Mouse (Mus musculus) limb, embryonic 10.5 days (tissue): ENCODE results near the gene Krtap9-3. TPM values are rescaled to one million over a fixed set of nuclear protein-coding genes. Genes with fewer than 3 reads are reported as not detected.
"Not testable (repeated sequence)": the region's sequence is repeated elsewhere in the genome, so short reads cannot be mapped to it uniquely, and the experiment has no call there.

Source experiments
- DNase-seq: peaks from one replicate; pipeline ENCODE4 v3.0.0-alpha.2; 2017; ENCODE audit warnings: low spot score
- H3K27ac ChIP-seq: fragments of 300-500 bp; sonication (generic); 2 replicates; pipeline ENCODE4 v1.5.1; 2016; ENCODE audit warnings: mild to moderate bottlenecking
- H3K27me3 ChIP-seq: fragments of 300-500 bp; sonication (generic); 2 replicates; pipeline ENCODE4 v1.6.1; 2016; ENCODE audit warnings: low read depth, mild to moderate bottlenecking; ENCODE audit not compliant: poor library complexity, severe bottlenecking
- H3K36me3 ChIP-seq: fragments of 300-500 bp; sonication (generic); 2 replicates; pipeline ENCODE4 v1.6.1; 2016; ENCODE audit warnings: mild to moderate bottlenecking, moderate library complexity
- H3K4me1 ChIP-seq: fragments of 300-500 bp; sonication (generic); 2 replicates; pipeline ENCODE4 v1.6.1; 2016
- H3K4me3 ChIP-seq: fragments of 300-500 bp; sonication (generic); 2 replicates; pipeline ENCODE4 v1.5.1; 2016; ENCODE audit warnings: mild to moderate bottlenecking, moderate library complexity
- H3K9me3 ChIP-seq: fragments of 300-500 bp; sonication (generic); replicated peaks from 2 replicates; pipeline ENCODE4 v1.6.1; 2016; ENCODE audit warnings: mild to moderate bottlenecking
- WGBS: fragments of 180-500 bp; shearing (Covaris S2); methylation state at CpG from one replicate; pipeline ENCODE4 v1.1.7; 2016; 5-methylcytosine and 5-hydroxymethylcytosine counted together
- polyA plus RNA-seq: library from polyadenylated mRNA; unstranded; fragments of >200 nt; fragmentation: Nextera tagmentation; extraction: Ambion mirVana; gene quantifications from 2 replicates; pipeline ENCODE4 v1.2.1, GENCODE M21; 2016

The Krtap9-3 gene
- not detected in 2 replicates for polyA plus RNA-seq

GRCm38 (mm10) chr11:99597742-99598141, at the start of gene Krtap9-3:
Gene Krtap9-3 (minus strand): TSS chr11:99598105.
- H3K4me1 ChIP-seq, DNase-seq, H3K27ac ChIP-seq, H3K9me3 ChIP-seq, H3K4me3 ChIP-seq, H3K36me3 ChIP-seq, H3K27me3 ChIP-seq: not testable (repeated sequence)
- 80% methylated on average over 6 of the region's 6 CpGs for WGBS

- no peaks in the 10 kb centered on the region for H3K27me3 ChIP-seq
These were observed 48.5 kb upstream of the Krtap9-3 start for GRCm38 (mm10) chr11:99646444-99646843.

GRCm38 (mm10) chr11:99644351-99644750, 46.4 kb upstream of the Krtap9-3 start:
- DNase-seq = no peak
- 75% methylated on average over 3 of the region's 3 CpGs for WGBS
- no peak overlapping the region for H3K27ac ChIP-seq
- H3K4me1 ChIP-seq = peaks cover 4% of the 10 kb centered on the region; the same call in 1 of the 2 replicates
- no peaks in the 10 kb centered on the region for H3K27me3 ChIP-seq
- H3K4me3 ChIP-seq = no peak overlapping the region
- H3K36me3 ChIP-seq = no peaks in the 10 kb centered on the region
- H3K9me3 ChIP-seq = no peaks in the 10 kb centered on the region

More at GRCm38 (mm10) chr11:99646444-99646843, 48.5 kb upstream of the Krtap9-3 start:
- no peak for DNase-seq
- Histone ChIP-seq H3K27ac (no peak overlapping the region), H3K36me3 (no peaks in the 10 kb centered on the region), H3K9me3 (no peaks in the 10 kb centered on the region), H3K4me3 (no peak overlapping the region), H3K4me1 (no peaks in the 10 kb centered on the region)
- 89% methylated on average over 15 of the region's 15 CpGs for WGBS

- H3K9me3 ChIP-seq, H3K4me1 ChIP-seq, H3K36me3 ChIP-seq, H3K27me3 ChIP-seq, H3K4me3 ChIP-seq, H3K27ac ChIP-seq, DNase-seq: not testable (repeated sequence)
- WGBS = 79% methylated on average over 9 of the region's 9 CpGs
These were observed 45.8 kb upstream of the Krtap9-3 start, which contains the start of gene Krtap4-7 for GRCm38 (mm10) chr11:99643635-99644139. Gene Krtap4-7 (minus strand): TSS chr11:99644089.

- WGBS = 50% methylated on average over 1 of the region's 1 CpGs
- H3K27ac ChIP-seq = no peak overlapping the region
- no peak for DNase-seq
These were observed 43.0 kb upstream of the Krtap9-3 start for GRCm38 (mm10) chr11:99640926-99641325.

GRCm38 (mm10) chr11:99637086-99637485, 39.2 kb upstream of the Krtap9-3 start:
- Histone ChIP-seq H3K36me3 (no peaks in the 10 kb centered on the region), H3K4me1 (peaks cover 6% of the 10 kb centered on the region), H3K27ac (no peak overlapping the region), H3K9me3 (no peaks in the 10 kb centered on the region), H3K27me3 (no peaks in the 10 kb centered on the region), H3K4me3 (no peak overlapping the region)
- DNase-seq = no peak
- 81% methylated on average over 1 of the region's 1 CpGs for WGBS

More at GRCm38 (mm10) chr11:99640926-99641325, 43.0 kb upstream of the Krtap9-3 start:
- H3K9me3 ChIP-seq = no peaks in the 10 kb centered on the region
- no peak overlapping the region for H3K4me3 ChIP-seq
- no peaks in the 10 kb centered on the region for H3K27me3 ChIP-seq
- no peaks in the 10 kb centered on the region for H3K36me3 ChIP-seq
- H3K4me1 ChIP-seq = peaks cover 4% of the 10 kb centered on the region; the same call in 1 of the 2 replicates

GRCm38 (mm10) chr11:99634653-99635134, 36.8 kb upstream of the Krtap9-3 start, which contains the start of gene Krtap4-2:
Gene Krtap4-2 (minus strand): TSS chr11:99635084.
- H3K27ac ChIP-seq = no peak within 1 kb of the TSS
- 46% methylated on average over 8 of the region's 8 CpGs for WGBS
- no peaks in the 10 kb centered on the region for H3K27me3 ChIP-seq
- H3K4me3 ChIP-seq = no peak within 1 kb of the TSS
- H3K9me3 ChIP-seq = no peaks in the 10 kb centered on the region
- DNase-seq = no peak
- peaks cover 2% of the 10 kb centered on the region; the same call in 1 of the 2 replicates for H3K4me1 ChIP-seq
- no peaks in the 10 kb centered on the region for H3K36me3 ChIP-seq

GRCm38 (mm10) chr11:99633293-99633692, 35.4 kb upstream of the Krtap9-3 start:
- WGBS = 75% methylated on average over 2 of the region's 2 CpGs
- Histone ChIP-seq H3K4me3 (no peak overlapping the region), H3K36me3 (no peaks in the 10 kb centered on the region), H3K27ac (no peak overlapping the region), H3K27me3 (no peaks in the 10 kb centered on the region), H3K4me1 (peaks cover 2% of the 10 kb centered on the region; the same call in 1 of the 2 replicates), H3K9me3 (no peaks in the 10 kb centered on the region)
- DNase-seq = no peak

GRCm38 (mm10) chr11:99630890-99631289, 33.0 kb upstream of the Krtap9-3 start:
- H3K27me3 ChIP-seq = no peaks in the 10 kb centered on the region
- WGBS = 85% methylated on average over 3 of the region's 3 CpGs
- no peaks in the 10 kb centered on the region for H3K9me3 ChIP-seq
- peaks cover 2% of the 10 kb centered on the region; the same call in 1 of the 2 replicates for H3K4me1 ChIP-seq
- no peaks in the 10 kb centered on the region for H3K36me3 ChIP-seq
- no peak for DNase-seq
- H3K27ac ChIP-seq = no peak overlapping the region
- H3K4me3 ChIP-seq = no peak overlapping the region

- DNase-seq = no peak
- H3K9me3 ChIP-seq = no peaks in the 10 kb centered on the region
- no peaks in the 10 kb centered on the region for H3K27me3 ChIP-seq
- H3K4me1 ChIP-seq = no peaks in the 10 kb centered on the region
- H3K4me3 ChIP-seq = no peak within 1 kb of the TSS
- H3K27ac ChIP-seq = no peak within 1 kb of the TSS
- WGBS = 84% methylated on average over 4 of the region's 4 CpGs
- no peaks in the 10 kb centered on the region for H3K36me3 ChIP-seq
These were observed 30.2 kb upstream of the Krtap9-3 start, which contains the start of gene Krtap4-1 for GRCm38 (mm10) chr11:99628138-99628537. Gene Krtap4-1 (minus strand): TSS chr11:99628238.

- no peak within 1 kb of the TSS for H3K27ac ChIP-seq
- no peak for DNase-seq
- H3K4me1 ChIP-seq = no peaks in the 10 kb centered on the region
- no peaks in the 10 kb centered on the region for H3K9me3 ChIP-seq
- no peaks in the 10 kb centered on the region for H3K36me3 ChIP-seq
- WGBS = 93% methylated on average over 2 of the region's 2 CpGs
- no peaks in the 10 kb centered on the region for H3K27me3 ChIP-seq
- H3K4me3 ChIP-seq = no peak within 1 kb of the TSS
These were observed 22.4 kb upstream of the Krtap9-3 start, which contains the start of gene Gm11562 for GRCm38 (mm10) chr11:99620335-99620734. Gene Gm11562 (minus strand): TSS chr11:99620435.

GRCm38 (mm10) chr11:99614796-99615363, 17.0 kb upstream of the Krtap9-3 start, which contains the start of gene Krtap2-4:
Gene Krtap2-4 (minus strand): TSS chr11:99614846.
- H3K9me3 ChIP-seq = no peaks in the 10 kb centered on the region
- 80% methylated on average over 3 of the region's 3 CpGs for WGBS

GRCm38 (mm10) chr11:99610089-99610488, 12.2 kb upstream of the Krtap9-3 start, which contains the start of gene Gm11937:
Gene Gm11937 (minus strand): TSS chr11:99610189.
- not testable (repeated sequence) for H3K27ac ChIP-seq, DNase-seq, H3K27me3 ChIP-seq, H3K4me1 ChIP-seq, H3K4me3 ChIP-seq, H3K9me3 ChIP-seq, H3K36me3 ChIP-seq
- 72% methylated on average over 1 of the region's 2 CpGs for WGBS

More at GRCm38 (mm10) chr11:99614796-99615363, 17.0 kb upstream of the Krtap9-3 start, which contains the start of gene Krtap2-4:
- no peak for DNase-seq
- Histone ChIP-seq H3K4me3 (no peak within 1 kb of the TSS), H3K27ac (no peak within 1 kb of the TSS), H3K36me3 (no peaks in the 10 kb centered on the region), H3K4me1 (no peaks in the 10 kb centered on the region), H3K27me3 (no peaks in the 10 kb centered on the region)
